ENCODE assay signal across 17 mouse cellular contexts in the genomic region with DNA sequence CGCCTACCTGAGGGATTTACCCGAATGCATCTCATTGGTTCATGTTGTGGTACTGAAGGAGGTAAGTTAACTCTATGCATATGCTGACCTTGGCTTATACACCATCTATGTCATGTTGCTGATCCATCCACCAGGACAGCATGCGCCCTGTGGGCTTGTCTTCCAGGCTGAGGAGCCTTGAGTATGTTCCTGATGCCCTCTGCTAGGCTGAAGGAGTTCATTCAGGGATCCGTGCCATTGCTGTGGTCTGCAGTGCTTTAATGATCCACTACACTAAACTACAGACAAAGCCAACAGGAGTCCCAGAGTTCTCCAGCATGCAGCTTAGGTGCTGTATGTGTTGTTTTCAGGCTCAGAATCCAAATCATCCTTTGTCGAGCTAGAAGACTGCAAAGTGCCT. TPM values are rescaled to one million over a fixed set of nuclear protein-coding genes. Genes with fewer than 3 reads are reported as not detected.
A peak's percentile ranks its signal among the peaks of the same experiment; 100 is the strongest.
DNase-seq lines count a peak whose midpoint lies in the region; ATAC-seq and TF ChIP-seq lines count a peak whose summit lies in the region.
"Had no signal": no experiment of that assay in that cellular context is flagged by ENCODE, and none has a peak within 500 bp of the region (broad histone marks: within the 10 kb centered on the region; RNA-seq: fewer than 3 reads in every experiment).

No protein-coding gene starts in this region.

- no peaks in the 10 kb centered on the region for H3K4me1 ChIP-seq in kidney, adult 2 months (ENCODE audit: control insufficient read depth, insufficient read depth, low read length)
- H3K4me1 ChIP-seq in kidney, embryonic 15.5 days, result no peaks in the 10 kb centered on the region
- H3K4me1 ChIP-seq: embryonic facial prominence, embryonic 13.5 days; hindbrain, embryonic 15.5 days; limb, embryonic 15.5 days had no signal

- peak; percentile 51 to 53 for DNase-seq in cerebellum, postnatal 10 days
- DNase-seq in cerebellum, adult 18-20 months, result no peak
- DNase-seq in kidney, adult 2 months, result peak; percentile 36
- peak; percentile 15 for DNase-seq in right cerebral cortex, adult 18-20 months
- no peak for DNase-seq in right cerebral cortex, adult 2 months (ENCODE audit: low spot score in 2 of 2)
- DNase-seq in lung, postnatal 4 days, result peak; percentile 22 to 27
- DNase-seq in embryo, embryonic 10 days (ENCODE audit: low spot score), result no peak
- DNase-seq: adrenal gland, adult 8-10 months; spleen, adult 18-20 months; thymus, postnatal 25 days had no signal

- H3K9me3 ChIP-seq in kidney, embryonic 15.5 days (replicated peaks), result no peaks in the 10 kb centered on the region
- H3K9me3 ChIP-seq: embryonic facial prominence, embryonic 13.5 days; hindbrain, embryonic 15.5 days; limb, embryonic 15.5 days had no signal

- H3K4me3 ChIP-seq in kidney, adult 2 months (ENCODE audit: insufficient read depth, low read depth, low read length), result no peak overlapping the region
- no peak overlapping the region for H3K4me3 ChIP-seq in kidney, embryonic 15.5 days (replicated peaks)
- H3K4me3 ChIP-seq: embryonic facial prominence, embryonic 13.5 days; hindbrain, embryonic 15.5 days; limb, embryonic 15.5 days had no signal

- ATAC-seq in kidney, embryonic 15.5 days (replicated peaks; ENCODE audit: low FRiP score), result no peak

- no peak for TF ChIP-seq CTCF in kidney, adult 2 months (conservative IDR thresholded peaks at IDR 0.05; ENCODE audit: insufficient read depth, insufficient read length, low read depth, low read length)

- no peak overlapping the region for H3K9ac ChIP-seq in kidney, embryonic 15.5 days
- H3K9ac ChIP-seq: embryonic facial prominence, embryonic 13.5 days; hindbrain, embryonic 15.5 days; limb, embryonic 15.5 days had no signal

- 89% methylated on average over 5 of the region's 5 CpGs for WGBS in kidney, adult 2 months
- 89% methylated on average over 5 of the region's 5 CpGs for WGBS in kidney, embryonic 15.5 days

- H3K4me2 ChIP-seq in kidney, embryonic 15.5 days, result no peak overlapping the region
- H3K4me2 ChIP-seq: embryonic facial prominence, embryonic 13.5 days; hindbrain, embryonic 15.5 days; limb, embryonic 15.5 days; midbrain, embryonic 11.5 days had no signal

- TF ChIP-seq POLR2A in kidney, adult 2 months (IDR thresholded peaks at IDR 0.05; ENCODE audit: low read depth, low read length), result no peak

- H3K27me3 ChIP-seq in kidney, adult 2 months (replicated peaks; ENCODE audit: control insufficient read depth, insufficient read depth, low read length), result no peaks in the 10 kb centered on the region
- H3K27me3 ChIP-seq in kidney, embryonic 15.5 days, result no peaks in the 10 kb centered on the region
- H3K27me3 ChIP-seq: embryonic facial prominence, embryonic 13.5 days; hindbrain, embryonic 15.5 days; limb, embryonic 15.5 days had no signal

- H3K27ac ChIP-seq in kidney, adult 2 months (ENCODE audit: insufficient read depth, low read depth, low read length), result no peak overlapping the region
- H3K27ac ChIP-seq in kidney, embryonic 15.5 days, result no peak overlapping the region
- H3K27ac ChIP-seq: embryonic facial prominence, embryonic 13.5 days; hindbrain, embryonic 15.5 days; kidney, postnatal 0 days; limb, embryonic 15.5 days; stomach, postnatal 0 days had no signal

- H3K36me3 ChIP-seq in kidney, adult 2 months (ENCODE audit: control insufficient read depth, insufficient read depth, low read length), result no peaks in the 10 kb centered on the region
- no peaks in the 10 kb centered on the region for H3K36me3 ChIP-seq in kidney, embryonic 15.5 days
- H3K36me3 ChIP-seq: embryonic facial prominence, embryonic 13.5 days; hindbrain, embryonic 15.5 days; limb, embryonic 15.5 days had no signal

RNA-seq across cellular contexts. Expression of a gene that starts 6.1 kb away (rescaled TPM):
- not detected in 2 replicates for polyA plus RNA-seq in kidney, adult 2 months (2012; rRNA removed)
- polyA plus RNA-seq in kidney, embryonic 15.5 days (2015; fragmentation: Nextera tagmentation; extraction: Ambion mirVana), result 1.7 and 2.0 TPM in 2 replicates

Comparison
In these comparisons a context has a peak if more than half of its experiments do, and no peak if none do; other contexts are left out.
1. DNase-seq: peak in cerebellum, postnatal 10 days (2 of 2), kidney, adult 2 months (single experiment), right cerebral cortex, adult 18-20 months (single experiment) and lung, postnatal 4 days (2 of 2); none in cerebellum, adult 18-20 months (0 of 2), right cerebral cortex, adult 2 months (0 of 2) and embryo, embryonic 10 days (single experiment).